Mouse (Mus musculus) embryo, embryonic 10.5 days (tissue): ENCODE data around the gene Kdm2a.
A peak's percentile ranks its signal among the peaks of the same experiment; 100 is the strongest.

ENCODE experiments used
- DNase-seq: peaks from one replicate; pipeline ENCODE4 v3.0.0-alpha.2; 2015; ENCODE audit warnings: low spot score

Kdm2a gene

DNA sequence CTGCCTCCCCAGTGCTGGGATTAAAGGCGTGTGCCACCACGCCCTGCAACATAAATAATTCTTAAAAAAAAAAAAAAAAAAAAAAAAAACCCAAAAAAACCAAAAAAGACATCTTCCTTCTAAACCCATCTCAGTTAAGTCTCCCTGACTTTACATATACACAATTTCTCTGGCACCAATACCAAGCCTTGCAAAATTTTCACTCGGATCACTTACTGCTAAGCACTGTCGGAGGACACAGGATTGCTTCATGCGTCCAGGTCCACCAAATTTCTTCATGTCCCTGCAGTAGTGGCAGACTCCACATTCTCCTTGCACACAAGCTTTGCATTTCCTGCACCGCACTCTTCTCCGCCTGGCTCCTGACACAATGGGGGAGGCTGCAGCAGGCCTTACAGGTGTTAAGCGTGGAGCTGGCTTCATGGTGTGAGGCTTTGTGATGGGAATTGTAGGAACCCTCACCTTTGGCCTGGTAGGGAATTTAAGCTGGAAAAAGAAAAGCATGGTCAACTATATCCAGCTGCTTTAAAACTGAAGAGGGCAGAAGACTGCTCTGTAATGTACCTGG lies 69.3 kb downstream of the Kdm2a start:
- no peak for DNase-seq

DNA sequence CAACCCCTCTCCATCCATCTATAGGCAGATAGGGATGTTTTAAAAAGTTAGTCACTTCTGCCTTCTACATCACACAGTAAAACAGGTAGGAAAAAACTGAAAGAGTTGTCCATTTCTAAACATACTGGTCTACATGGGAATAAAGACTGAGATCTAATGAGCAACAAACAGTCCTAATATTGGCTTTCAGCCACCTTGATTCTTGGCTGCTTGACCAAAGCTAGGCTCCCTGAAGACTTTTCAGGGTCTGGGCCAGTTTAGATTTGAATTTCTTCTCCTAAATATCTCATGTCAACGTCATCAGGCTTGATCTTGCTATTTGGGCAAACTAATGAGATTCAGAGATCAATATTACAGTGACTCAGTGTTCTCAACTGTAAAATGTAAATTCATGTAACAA lies 71.2 kb downstream of the Kdm2a start:
- DNase-seq, result no peak

- DNase-seq, result no peak
These were observed 72.0 kb downstream of the Kdm2a start for GRCm38 (mm10) chr19:4326106-4326505.

DNA sequence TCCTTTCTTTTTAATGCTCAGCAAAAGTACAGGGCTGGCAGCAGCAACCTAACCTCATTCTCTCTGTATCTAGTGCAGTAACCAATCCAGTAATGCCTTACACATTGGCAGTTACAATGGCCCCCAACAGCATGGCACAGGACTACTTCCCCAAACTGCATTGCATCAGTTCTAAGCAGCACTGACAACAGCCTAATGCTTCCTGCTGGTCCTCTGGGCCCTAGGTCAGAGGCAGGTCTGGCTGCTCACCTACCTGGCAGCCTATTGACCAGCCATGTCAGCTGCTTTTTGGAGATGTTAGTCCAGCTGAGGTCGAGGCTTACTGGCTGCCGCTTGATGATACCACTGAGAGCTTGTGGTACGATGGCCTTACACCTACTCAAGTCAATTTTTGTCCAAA lies 76.0 kb downstream of the Kdm2a start:
- no peak for DNase-seq

- DNase-seq, result no peak
These were observed 76.5 kb downstream of the Kdm2a start for GRCm38 (mm10) chr19:4321622-4322021.

DNA sequence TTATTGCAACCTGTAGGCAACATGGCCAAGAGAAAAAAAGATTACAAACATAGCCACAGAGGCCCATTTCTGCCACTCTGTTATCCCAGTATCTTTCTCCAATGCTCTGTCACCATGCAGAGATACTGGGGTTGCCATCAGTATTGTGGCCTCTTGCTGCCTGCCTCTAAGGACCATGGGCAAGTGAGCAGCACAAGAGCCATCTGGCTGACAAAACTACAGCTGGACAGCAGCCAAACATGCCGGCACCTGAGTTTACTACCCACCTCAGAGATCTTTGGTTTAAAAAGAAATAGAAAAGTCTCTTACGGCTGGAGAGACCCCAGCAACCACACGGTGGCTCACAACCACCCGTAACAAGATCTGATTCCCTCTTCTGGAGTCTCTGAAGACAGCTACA lies 78.8 kb downstream of the Kdm2a start:
- DNase-seq, result no peak

DNA sequence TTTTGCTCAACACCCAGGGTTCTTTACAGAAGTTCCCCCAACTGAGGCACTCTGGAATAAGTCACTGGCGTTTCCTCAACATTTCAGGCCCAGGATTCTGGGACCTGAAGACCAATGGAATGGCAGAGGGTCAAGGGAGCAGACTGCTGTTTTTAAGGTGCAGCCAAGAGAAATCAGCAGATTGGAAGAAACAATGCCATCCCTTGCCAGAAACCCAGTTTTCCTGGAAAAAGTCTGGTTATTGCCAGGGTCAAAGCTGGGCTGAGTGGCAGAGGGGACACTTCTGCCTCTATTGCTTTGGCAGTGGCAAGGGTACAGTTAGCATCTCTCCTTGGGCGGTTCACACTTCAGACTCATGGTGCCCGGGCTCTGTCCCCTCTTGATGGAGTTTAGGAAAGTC lies 80.9 kb downstream of the Kdm2a start:
- DNase-seq, result no peak

DNA sequence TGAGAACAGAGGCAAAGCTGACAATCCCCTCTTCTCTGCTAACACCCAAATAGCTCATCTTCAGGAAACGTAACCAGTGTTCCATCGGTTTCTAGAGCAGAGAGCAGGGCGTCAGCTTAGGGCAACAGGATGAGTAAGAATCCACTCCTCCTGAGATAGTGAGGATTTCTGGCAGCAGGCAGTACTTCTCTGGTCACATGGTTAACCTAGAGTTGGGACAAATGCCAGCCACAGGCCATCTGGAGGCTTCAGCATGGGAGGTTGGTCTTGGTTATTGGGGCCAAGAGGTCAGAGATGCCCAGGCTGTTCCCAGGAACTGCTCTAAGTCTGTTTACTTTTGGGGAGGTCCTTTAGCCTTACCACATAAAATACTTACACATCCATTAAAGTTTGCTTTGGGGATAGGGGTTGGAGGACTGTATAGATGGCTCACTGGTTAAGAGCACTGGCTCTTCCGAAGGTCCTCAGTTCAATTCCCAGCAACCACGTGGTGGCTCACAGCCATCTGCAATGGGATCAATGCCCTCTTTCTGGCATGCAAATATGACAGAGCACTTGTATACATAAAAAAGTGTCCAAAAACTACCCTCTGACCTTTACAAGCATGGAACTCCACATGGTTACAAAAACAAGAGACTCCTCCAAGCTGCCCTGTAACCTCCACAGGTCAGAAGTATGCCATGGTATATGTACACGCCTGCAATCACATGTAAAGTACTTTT lies 82.7 kb downstream of the Kdm2a start:
- no peak for DNase-seq

GRCm38 (mm10) chr19:4309776-4310185 lies 88.3 kb downstream of the Kdm2a start:
- DNase-seq, result peak; percentile 86

- no peak for DNase-seq
These were observed 88.8 kb downstream of the Kdm2a start for GRCm38 (mm10) chr19:4309302-4309701.

DNA sequence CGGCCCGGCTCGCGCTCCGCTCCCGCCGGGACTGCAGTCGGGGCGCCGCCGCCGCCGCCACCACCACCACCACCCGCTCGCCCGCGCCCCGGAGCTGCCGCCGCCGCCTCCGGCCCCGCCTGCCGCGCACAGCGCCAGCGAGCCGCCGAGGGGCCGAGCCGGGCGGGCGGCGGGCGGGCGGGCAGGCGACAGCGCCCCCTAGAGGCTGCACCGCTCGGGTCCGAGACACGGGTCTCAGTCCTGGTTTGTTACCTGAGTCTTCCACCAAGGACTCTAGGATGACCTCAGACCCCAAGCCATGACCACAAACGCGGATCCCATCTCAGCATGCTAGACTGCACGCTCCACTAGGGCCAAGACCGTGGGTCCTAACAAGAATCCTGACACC lies 91.9 kb downstream of the Kdm2a start, which contains the start of gene Grk2:
Grk2 (minus strand) TSS at position 33 of the 388 bp plus-strand sequence.
- peak; percentile 81 for DNase-seq

DNA sequence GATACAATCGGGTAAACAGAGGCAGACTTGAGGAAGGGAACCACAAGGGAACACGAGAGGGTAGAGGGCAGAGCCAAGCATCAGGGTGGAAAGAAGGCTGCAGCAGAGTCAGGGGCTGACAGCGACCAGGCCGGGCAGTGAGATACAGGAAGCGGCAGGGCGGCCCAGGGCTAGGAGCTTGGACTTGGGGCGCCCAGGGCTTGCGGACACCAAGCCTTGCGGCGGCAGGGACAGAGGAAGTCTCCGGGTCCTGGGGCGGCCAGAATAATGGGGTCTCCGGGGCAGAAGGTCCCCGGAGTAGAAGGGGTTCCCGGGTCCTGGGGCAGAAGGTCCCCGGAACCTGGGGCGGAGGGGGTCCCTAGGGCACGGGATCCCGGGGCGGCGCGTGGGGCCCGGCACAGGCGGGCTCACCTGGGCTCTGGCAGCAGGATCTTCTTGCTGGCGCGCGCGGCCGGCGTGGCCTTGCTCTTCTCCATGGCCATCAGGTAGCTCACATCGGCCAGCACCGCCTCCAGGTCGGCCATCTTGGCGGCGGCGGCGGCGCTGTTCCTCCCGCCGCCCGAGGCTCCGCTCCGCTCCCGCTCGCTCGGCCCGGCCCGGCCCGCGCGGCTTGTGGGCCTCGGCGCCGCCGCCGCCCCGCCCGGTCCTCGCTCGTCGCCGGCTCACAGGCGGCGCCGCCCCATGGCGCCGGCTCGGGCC lies 92.4 kb downstream of the Kdm2a start:
- peak; percentile 68 for DNase-seq

DNA sequence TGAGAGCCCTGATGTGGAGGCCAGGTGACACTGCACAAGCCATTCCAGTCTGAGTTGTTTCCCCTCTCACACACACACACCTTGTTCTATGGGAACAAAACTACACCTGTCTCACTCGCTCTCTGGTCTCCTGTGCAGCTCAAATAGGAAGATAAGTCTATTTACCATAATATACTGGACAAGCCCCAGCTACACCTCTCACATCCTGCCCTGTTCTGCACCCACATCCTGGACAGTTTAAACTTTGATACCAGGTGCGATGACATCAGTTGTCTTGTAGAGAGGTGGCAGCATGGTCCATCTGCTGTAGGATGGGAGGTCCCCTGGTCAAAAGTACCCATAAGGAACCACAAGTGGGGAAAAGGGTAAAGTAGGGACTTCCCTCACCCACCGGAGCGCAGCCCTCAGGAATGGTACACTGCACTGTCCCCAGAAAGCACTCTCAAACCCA lies 93.2 kb downstream of the Kdm2a start:
- DNase-seq, result no peak

DNA sequence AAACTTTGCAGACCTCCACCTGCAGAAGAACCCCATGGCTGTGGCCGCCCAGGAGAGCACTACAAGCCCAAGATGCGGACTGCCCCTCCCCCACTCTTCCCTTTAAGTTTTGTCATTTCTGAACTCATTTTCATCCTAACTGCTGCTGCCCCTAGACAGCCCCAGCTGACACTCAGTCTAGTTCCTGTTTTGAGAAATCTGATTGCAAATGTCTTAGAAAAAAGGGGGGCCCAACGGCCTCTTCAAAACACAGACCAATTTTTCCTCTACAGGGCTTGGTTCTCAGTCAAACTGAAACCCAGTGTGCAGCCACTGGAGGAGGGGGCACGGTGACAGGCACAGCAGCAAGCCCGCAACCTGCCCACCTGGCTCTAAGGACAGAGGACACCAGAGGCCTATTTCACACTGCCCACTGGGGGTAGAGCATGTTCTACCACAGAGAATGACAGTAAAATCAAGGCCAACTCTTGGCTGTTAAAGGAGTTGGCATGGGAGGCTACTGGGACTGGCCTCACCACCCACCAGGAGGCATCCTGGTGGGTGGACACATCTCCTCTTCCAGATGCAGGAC lies 93.7 kb downstream of the Kdm2a start:
- no peak for DNase-seq

DNA sequence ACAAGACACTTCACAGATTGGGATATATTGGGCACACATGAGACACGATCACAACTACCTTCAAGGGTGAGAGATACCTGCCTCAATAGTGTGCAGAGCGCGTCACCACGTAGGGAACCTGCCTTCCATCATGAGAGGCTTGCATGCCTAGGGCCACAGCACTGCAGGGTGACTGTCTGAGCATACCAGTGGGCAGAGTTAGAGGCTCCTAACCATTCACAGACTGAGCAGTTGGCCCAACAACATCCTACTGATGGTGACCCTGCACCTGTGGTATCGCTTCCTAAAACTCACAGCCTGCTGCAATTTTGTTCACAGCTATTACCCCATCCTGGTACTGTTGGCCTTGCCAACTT lies 94.5 kb downstream of the Kdm2a start:
- no peak for DNase-seq

DNA sequence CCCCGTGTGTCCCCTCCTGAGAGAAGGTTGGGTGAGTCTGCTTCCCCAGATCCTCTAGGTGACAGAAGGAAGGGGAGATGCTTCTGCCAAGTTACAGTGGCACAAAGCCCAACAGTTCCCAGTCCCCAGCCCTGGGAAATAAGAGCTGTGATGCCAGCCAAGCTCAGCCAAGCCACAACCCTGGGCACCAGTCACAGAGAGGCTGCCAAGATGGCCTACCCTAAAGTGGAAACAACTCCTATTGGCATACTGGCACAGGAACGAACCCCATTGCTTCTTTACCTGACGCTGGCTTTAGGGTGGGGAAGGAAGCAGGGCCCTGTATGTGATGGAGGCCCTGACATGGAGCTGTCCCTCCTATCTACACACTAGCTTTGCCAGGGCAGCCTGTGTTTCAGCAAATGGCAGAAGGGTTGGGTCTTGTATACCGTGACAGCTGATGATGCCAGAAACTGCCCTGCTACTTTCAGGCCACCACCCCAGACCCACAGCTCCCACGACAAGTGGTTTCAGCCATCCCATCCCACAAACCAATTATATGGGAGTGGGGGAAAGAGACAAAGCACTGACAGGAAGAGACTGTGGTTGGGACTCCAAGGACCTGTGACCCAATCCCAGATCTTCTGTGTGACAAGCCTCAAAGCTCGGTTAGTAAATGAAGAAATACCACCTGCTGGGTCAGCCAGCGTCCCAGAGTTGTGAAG lies 95.0 kb downstream of the Kdm2a start:
- no peak for DNase-seq

GRCm38 (mm10) chr19:4301735-4302651 lies 96.1 kb downstream of the Kdm2a start:
- peak; percentile 45 for DNase-seq

GRCm38 (mm10) chr19:4300852-4301734 lies 97.0 kb downstream of the Kdm2a start:
- no peak for DNase-seq

DNA sequence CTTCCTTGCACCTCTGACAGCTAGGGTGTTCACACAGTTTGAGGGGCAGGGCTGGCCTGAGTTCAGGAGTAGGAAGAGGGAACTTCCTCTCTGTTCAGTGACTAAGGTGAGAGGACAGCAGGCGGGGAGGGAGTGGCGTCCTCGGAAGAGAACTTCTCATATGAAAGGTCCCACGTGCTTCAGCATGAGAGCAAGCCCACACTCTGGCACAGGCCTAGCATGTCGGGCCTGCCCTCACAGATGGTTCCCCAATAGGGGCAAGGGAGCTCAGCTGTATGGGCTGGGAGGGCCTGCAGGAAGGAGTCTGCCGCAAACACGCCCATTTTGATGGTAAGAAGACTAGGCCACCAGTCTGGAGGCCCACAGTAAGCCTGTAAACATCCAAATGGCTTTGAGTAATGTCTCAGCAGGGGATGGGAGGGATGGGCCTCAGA lies 97.8 kb downstream of the Kdm2a start:
- no peak for DNase-seq

GRCm38 (mm10) chr19:4299574-4300270 lies 98.4 kb downstream of the Kdm2a start:
- DNase-seq, result no peak
